Mouse (Mus musculus) midbrain, embryonic 13.5 days (tissue): ENCODE data around the gene Car5b. TPM values are rescaled to one million over a fixed set of nuclear protein-coding genes. Genes with fewer than 3 reads are reported as not detected.

ENCODE experiments used
- ATAC-seq: fragments of 200-750 bp; cut with Nextera tagmentation; 2 replicates; pipeline ENCODE4 v1.8.0; 2017; ENCODE audit warnings: mild to moderate bottlenecking, moderate TSS enrichment, moderate library complexity
- H3K27ac ChIP-seq: fragments of 300-500 bp; sonication (generic); 2 replicates; pipeline ENCODE4 v1.5.1; 2015; ENCODE audit warnings: inconsistent platforms, mild to moderate bottlenecking, moderate library complexity
- H3K27me3 ChIP-seq: fragments of 300-500 bp; sonication (generic); 2 replicates; pipeline ENCODE4 v1.6.1; 2015; ENCODE audit warnings: mild to moderate bottlenecking, inconsistent platforms
- H3K36me3 ChIP-seq: fragments of 300-500 bp; sonication (generic); 2 replicates; pipeline ENCODE4 v1.6.1; 2015; ENCODE audit warnings: mild to moderate bottlenecking, inconsistent platforms
- H3K4me1 ChIP-seq: fragments of 300-500 bp; sonication (generic); replicated peaks from 2 replicates; pipeline ENCODE4 v1.6.1; 2015; ENCODE audit warnings: inconsistent platforms
- H3K4me2 ChIP-seq: fragments of 300-500 bp; sonication (generic); replicated peaks from 2 replicates; pipeline ENCODE4 v1.6.1; 2015; ENCODE audit warnings: moderate library complexity, mild to moderate bottlenecking, inconsistent platforms
- H3K4me3 ChIP-seq: fragments of 300-500 bp; sonication (generic); replicated peaks from 2 replicates; pipeline ENCODE4 v1.5.1; 2015; ENCODE audit warnings: mild to moderate bottlenecking, inconsistent platforms
- H3K9ac ChIP-seq: fragments of 300-500 bp; sonication (generic); replicated peaks from 2 replicates; pipeline ENCODE4 v1.6.1; 2015; ENCODE audit warnings: mild to moderate bottlenecking, inconsistent platforms
- H3K9me3 ChIP-seq: fragments of 300-500 bp; sonication (generic); 2 replicates; pipeline ENCODE4 v1.6.1; 2016; ENCODE audit warnings: mild to moderate bottlenecking, inconsistent platforms
- WGBS: fragments of 180-500 bp; shearing (Covaris S2); methylation state at CpG from one replicate; pipeline ENCODE4 v1.1.7; 2015; 5-methylcytosine and 5-hydroxymethylcytosine counted together
- polyA plus RNA-seq: library from polyadenylated mRNA; unstranded; fragments of >200 nt; fragmentation: Nextera tagmentation; extraction: Ambion mirVana; gene quantifications from 2 replicates; pipeline ENCODE4 v1.2.1, GENCODE M21; 2015

Gene Car5b
- polyA plus RNA-seq, 1 experiment from 2014 or later, result 0.30 TPM

DNA sequence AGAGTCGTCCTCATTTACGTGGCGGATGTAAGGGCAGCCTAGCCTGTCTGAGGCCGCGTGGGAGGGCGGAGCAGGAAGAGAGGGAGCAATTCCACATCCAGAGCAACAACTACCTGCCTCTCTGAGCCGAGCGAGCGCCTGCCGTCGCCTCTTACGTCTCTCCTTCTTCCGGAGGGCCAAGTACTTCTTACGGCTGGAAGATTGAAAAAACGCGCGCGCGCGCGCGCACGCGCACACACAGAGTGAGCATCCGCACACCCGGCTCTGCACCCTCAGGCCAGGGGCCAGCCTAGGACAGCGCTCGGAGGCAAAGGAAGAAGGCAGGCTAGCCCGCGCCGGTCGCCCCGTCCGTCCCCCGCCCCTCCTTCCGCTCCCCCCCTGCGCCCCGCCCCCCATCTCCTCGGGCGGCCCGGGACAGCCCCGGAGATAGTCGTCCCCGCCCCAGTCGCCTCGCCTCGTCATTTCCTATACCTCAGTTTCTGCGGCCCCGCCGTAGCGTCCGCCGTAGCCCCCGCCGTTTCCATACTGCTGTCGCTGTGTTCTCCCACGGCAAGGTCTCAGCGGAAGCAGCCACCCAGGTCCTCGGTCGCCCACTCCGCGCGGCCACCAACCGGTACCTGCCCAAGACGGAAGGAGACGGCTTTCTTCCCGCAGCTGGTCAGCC lies 69.9 kb downstream of the Car5b start:
- peak overlapping the region; percentile 78 for H3K9ac ChIP-seq
- 18% methylated on average over 63 of the region's 67 CpGs for WGBS

GRCm38 (mm10) chrX:163957381-163957780 lies 70.4 kb downstream of the Car5b start:
- no peaks in the 10 kb centered on the region for H3K9me3 ChIP-seq
- H3K4me1 ChIP-seq, result peaks cover 13% of the 10 kb centered on the region
- peak overlapping the region; percentile 93 for H3K27ac ChIP-seq
- H3K36me3 ChIP-seq, result peaks cover 16% of the 10 kb centered on the region; the same call in 1 of the 2 replicates
- H3K9ac ChIP-seq, result peak overlapping the region; percentile 78
- no peak for ATAC-seq
- peak overlapping the region; percentile 60 for H3K4me2 ChIP-seq
- WGBS, result 51% methylated on average over 12 of the region's 12 CpGs
- peaks cover under 1% of the 10 kb centered on the region; the same call in 1 of the 2 replicates for H3K27me3 ChIP-seq
- peak overlapping the region; percentile 59 for H3K4me3 ChIP-seq

More for the DNA sequence above, 69.9 kb downstream of the Car5b start:
- Histone ChIP-seq H3K9me3 (no peaks in the 10 kb centered on the region), H3K4me3 (peak overlapping the region; percentile 59), H3K4me1 (peaks cover 13% of the 10 kb centered on the region), H3K27me3 (no peaks in the 10 kb centered on the region; the same call in 1 of the 2 replicates), H3K27ac (peak overlapping the region; percentile 93), H3K36me3 (peaks cover 15% of the 10 kb centered on the region; the same call in 1 of the 2 replicates), H3K4me2 (peak overlapping the region; percentile 60)
- peak; percentile 95 for ATAC-seq

GRCm38 (mm10) chrX:163951618-163952017 lies 76.2 kb downstream of the Car5b start:
- Histone ChIP-seq H3K27ac (no peak overlapping the region), H3K4me3 (no peak overlapping the region), H3K27me3 (peaks cover 2% of the 10 kb centered on the region; the same call in 1 of the 2 replicates), H3K9me3 (no peaks in the 10 kb centered on the region), H3K36me3 (peaks cover 29% of the 10 kb centered on the region), H3K4me2 (no peak overlapping the region), H3K4me1 (no peaks in the 10 kb centered on the region), H3K9ac (no peak overlapping the region)
- WGBS, result 92% methylated on average over 1 of the region's 1 CpGs
- no peak for ATAC-seq

- no peak for ATAC-seq
- H3K27me3 ChIP-seq, result no peaks in the 10 kb centered on the region
- no peak overlapping the region for H3K9ac ChIP-seq
- WGBS, result 90% methylated on average over 3 of the region's 3 CpGs
- peaks cover 14% of the 10 kb centered on the region for H3K36me3 ChIP-seq
- no peak overlapping the region for H3K4me2 ChIP-seq
- no peaks in the 10 kb centered on the region for H3K4me1 ChIP-seq
- H3K4me3 ChIP-seq, result no peak overlapping the region
- no peaks in the 10 kb centered on the region for H3K9me3 ChIP-seq
- H3K27ac ChIP-seq, result no peak overlapping the region
These were observed 83.4 kb downstream of the Car5b start for GRCm38 (mm10) chrX:163944381-163944780.

GRCm38 (mm10) chrX:163938587-163938986 lies 89.2 kb downstream of the Car5b start:
- ATAC-seq, result no peak
- Histone ChIP-seq H3K4me2 (no peak overlapping the region), H3K27me3 (peaks cover 13% of the 10 kb centered on the region; the same call in 1 of the 2 replicates), H3K9me3 (no peaks in the 10 kb centered on the region), H3K4me3 (no peak overlapping the region), H3K9ac (no peak overlapping the region), H3K4me1 (no peaks in the 10 kb centered on the region), H3K36me3 (peaks cover 25% of the 10 kb centered on the region), H3K27ac (no peak overlapping the region)
- 88% methylated on average over 6 of the region's 6 CpGs for WGBS

DNA sequence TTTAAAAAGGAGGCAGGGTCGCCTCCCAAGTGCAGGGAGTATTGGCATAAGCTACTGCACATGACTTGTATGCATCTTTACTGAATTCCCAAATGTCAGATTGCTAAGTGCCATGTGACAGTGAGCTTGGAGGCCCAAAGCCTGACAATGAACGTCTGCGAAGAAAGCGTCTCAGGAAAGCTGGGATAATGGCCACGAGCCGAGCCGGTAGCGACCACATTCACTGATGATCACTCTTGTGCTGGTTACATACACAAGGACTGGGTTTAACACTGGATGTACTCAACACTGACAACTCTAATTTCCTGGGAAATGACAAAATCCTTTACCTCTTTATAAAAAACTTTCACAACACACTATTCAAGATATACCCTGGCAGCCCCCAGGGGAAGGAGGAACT lies 93.1 kb downstream of the Car5b start:
- H3K4me1 ChIP-seq, result no peaks in the 10 kb centered on the region
- peaks cover 18% of the 10 kb centered on the region; the same call in 1 of the 2 replicates for H3K27me3 ChIP-seq
- ATAC-seq, result no peak
- H3K9me3 ChIP-seq, result no peaks in the 10 kb centered on the region
- H3K4me3 ChIP-seq, result no peak overlapping the region
- no peak overlapping the region for H3K4me2 ChIP-seq
- H3K27ac ChIP-seq, result no peak overlapping the region
- no peak overlapping the region for H3K9ac ChIP-seq
- WGBS, result 81% methylated on average over 8 of the region's 8 CpGs
- peaks cover 17% of the 10 kb centered on the region for H3K36me3 ChIP-seq

DNA sequence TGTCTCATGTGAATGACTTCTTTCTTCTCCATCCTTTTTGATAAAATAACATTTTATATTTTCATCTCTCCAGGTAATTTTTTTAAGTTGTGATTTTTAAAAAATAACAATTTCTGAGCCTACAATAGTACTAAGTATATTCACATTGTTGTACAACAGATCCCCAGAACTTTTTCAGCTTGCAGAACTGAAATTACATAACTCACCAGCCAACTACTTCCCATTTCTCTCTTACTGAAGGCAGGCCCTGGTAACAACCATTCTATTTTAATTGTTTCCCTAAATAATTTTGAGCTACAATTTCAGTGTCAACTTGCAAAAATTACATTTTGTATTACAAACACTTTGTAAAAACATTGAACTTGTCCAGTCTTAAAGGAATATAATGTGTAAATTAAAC lies 98.2 kb downstream of the Car5b start:
- Histone ChIP-seq H3K4me3 (no peak overlapping the region), H3K4me1 (no peaks in the 10 kb centered on the region), H3K9ac (no peak overlapping the region), H3K27me3 (peaks cover 5% of the 10 kb centered on the region; the same call in 1 of the 2 replicates), H3K36me3 (no peaks in the 10 kb centered on the region), H3K27ac (no peak overlapping the region), H3K4me2 (no peak overlapping the region), H3K9me3 (no peaks in the 10 kb centered on the region)
- ATAC-seq, result no peak

Other genes starting within 250 kb of the Car5b start
- 69.3 and 89.6 TPM in 2 replicates for gene Ap1s2, start 119.0 kb downstream of the Car5b start, polyA plus RNA-seq
- 53.1 and 56.7 TPM in 2 replicates for gene Zrsr2, start 69.3 kb downstream of the Car5b start, polyA plus RNA-seq
- gene Siah1b, start 48.5 kb upstream of the Car5b start, polyA plus RNA-seq, result 27.1 and 30.4 TPM in 2 replicates
- gene Cltrn, start 60.8 kb upstream of the Car5b start, polyA plus RNA-seq, result not detected in 2 replicates
- gene Ace2, start 111.3 kb upstream of the Car5b start, polyA plus RNA-seq, result 0.05 and 0.18 TPM in 2 replicates
- gene Bmx, start 230.2 kb upstream of the Car5b start, polyA plus RNA-seq, result 0.39 and 0.82 TPM in 2 replicates
- 2.2 and 3.7 TPM in 2 replicates for gene Pir, start 241.4 kb upstream of the Car5b start, polyA plus RNA-seq